Mouse (Mus musculus) lung, embryonic 14.5 days (tissue): ENCODE measurements around the gene Lrch4. TPM values are rescaled to one million over a fixed set of nuclear protein-coding genes. Genes with fewer than 3 reads are reported as not detected.
A peak's percentile ranks its signal among the peaks of the same experiment; 100 is the strongest.

ENCODE experiments used
- ATAC-seq: fragments of 200-750 bp; cut with Nextera tagmentation; 2 replicates; pipeline ENCODE4 v1.8.0; 2017; ENCODE audit warnings: mild to moderate bottlenecking, moderate TSS enrichment, moderate library complexity; ENCODE audit not compliant: insufficient read depth
- DNase-seq: peaks from one replicate; pipeline ENCODE4 v3.0.0-alpha.2; 2015
- H3K27ac ChIP-seq: fragments of 300-500 bp; sonication (generic); 2 replicates; pipeline ENCODE4 v1.5.1; 2014; ENCODE audit warnings: low read depth, mild to moderate bottlenecking, moderate library complexity
- H3K27me3 ChIP-seq: fragments of 300-500 bp; sonication (generic); 2 replicates; pipeline ENCODE4 v1.6.1; 2014; ENCODE audit warnings: low read length, control low read depth; ENCODE audit not compliant: insufficient read depth
- H3K36me3 ChIP-seq: fragments of 300-500 bp; sonication (generic); 2 replicates; pipeline ENCODE4 v1.6.1; 2014; ENCODE audit warnings: control low read depth; ENCODE audit not compliant: insufficient read depth
- H3K4me1 ChIP-seq: fragments of 300-500 bp; sonication (generic); 2 replicates; pipeline ENCODE4 v1.6.1; 2014; ENCODE audit warnings: antibody characterized with exemption, control low read depth; ENCODE audit not compliant: insufficient read depth
- H3K4me2 ChIP-seq: fragments of 300-500 bp; sonication (generic); 2 replicates; pipeline ENCODE4 v1.6.1; 2014; ENCODE audit warnings: mild to moderate bottlenecking
- H3K4me3 ChIP-seq: fragments of 300-500 bp; sonication (generic); 2 replicates; pipeline ENCODE4 v1.5.1; 2014; ENCODE audit warnings: low read depth, low read length
- H3K9ac ChIP-seq: fragments of 300-500 bp; sonication (generic); 2 replicates; pipeline ENCODE4 v1.6.1; 2014
- H3K9me3 ChIP-seq: fragments of 300-500 bp; sonication (generic); 2 replicates; pipeline ENCODE4 v1.6.1; 2016; ENCODE audit warnings: low read depth, low read length, control low read depth
- CTCF ChIP-seq: IDR thresholded peaks from 2 replicates; pipeline ENCODE4 v1.5.1; 2016; ENCODE audit warnings: antibody characterized with exemption, low read depth
- WGBS: fragments of 180-500 bp; shearing (Covaris S2); extraction: QIAGEN DNeasy Blood & Tissue Kit; methylation state at CpG from one replicate; pipeline ENCODE4 v1.1.7; 2014; 5-methylcytosine and 5-hydroxymethylcytosine counted together
- polyA plus RNA-seq: library from polyadenylated mRNA; unstranded; fragments of >200 nt; fragmentation: Nextera tagmentation; extraction: Ambion mirVana; gene quantifications from 2 replicates; pipeline ENCODE4 v1.2.1, GENCODE M21; 2014

Lrch4 gene
- polyA plus RNA-seq, 1 experiment from 2014 or later: 40.5 TPM

- no peaks in the 10 kb centered on the region for H3K9me3 ChIP-seq
- H3K36me3 ChIP-seq: peaks cover 51% of the 10 kb centered on the region
- no peak overlapping the region for H3K4me2 ChIP-seq
- WGBS: 41% methylated on average over 4 of the region's 4 CpGs
- no peak for TF ChIP-seq CTCF
- H3K4me3 ChIP-seq: no peak overlapping the region
- H3K9ac ChIP-seq: no peak overlapping the region
- H3K27ac ChIP-seq: no peak overlapping the region
- ATAC-seq: no peak
- H3K27me3 ChIP-seq: peaks cover 24% of the 10 kb centered on the region
- DNase-seq: no peak
- H3K4me1 ChIP-seq: no peaks in the 10 kb centered on the region
Measured at GRCm38 (mm10) chr5:137642886-137643285, 14.0 kb downstream of the Lrch4 start.

GRCm38 (mm10) chr5:137644484-137644883 lies 15.6 kb downstream of the Lrch4 start:
- Histone ChIP-seq H3K4me1 (no peaks in the 10 kb centered on the region), H3K36me3 (peaks cover 35% of the 10 kb centered on the region), H3K27me3 (peaks cover 24% of the 10 kb centered on the region), H3K27ac (no peak overlapping the region), H3K4me2 (no peak overlapping the region), H3K9ac (no peak overlapping the region), H3K4me3 (no peak overlapping the region), H3K9me3 (no peaks in the 10 kb centered on the region)
- TF ChIP-seq CTCF: no peak
- ATAC-seq (no peak), DNase-seq (no peak)
- WGBS: 45% methylated on average over 19 of the region's 19 CpGs

- H3K4me1 ChIP-seq: peaks cover 5% of the 10 kb centered on the region; the same call in 1 of the 2 replicates
- peak; percentile 52 for DNase-seq
Measured at GRCm38 (mm10) chr5:137645091-137645651, 16.2 kb downstream of the Lrch4 start.

GRCm38 (mm10) chr5:137645652-137646091 lies 16.8 kb downstream of the Lrch4 start, which contains the start of gene Irs3:
Gene Irs3, minus strand, starts transcription at chr5:137645714.
- Histone ChIP-seq H3K36me3 (peaks cover 25% of the 10 kb centered on the region), H3K4me1 (peaks cover 5% of the 10 kb centered on the region; the same call in 1 of the 2 replicates), H3K27ac (no peak within 1 kb of the TSS), H3K9me3 (no peaks in the 10 kb centered on the region), H3K9ac (peak within 1 kb of the TSS; percentile 23; the same call in 1 of the 2 replicates), H3K27me3 (peaks cover 24% of the 10 kb centered on the region), H3K4me3 (peak within 1 kb of the TSS; percentile 26), H3K4me2 (peak within 1 kb of the TSS; percentile 56)
- DNase-seq (no peak), ATAC-seq (no peak)
- 22% methylated on average over 11 of the region's 11 CpGs for WGBS
- no peak for TF ChIP-seq CTCF

More at GRCm38 (mm10) chr5:137645091-137645651, 16.2 kb downstream of the Lrch4 start:
- Histone ChIP-seq H3K9me3 (no peaks in the 10 kb centered on the region), H3K4me2 (peak overlapping the region; percentile 56), H3K36me3 (peaks cover 28% of the 10 kb centered on the region), H3K27me3 (peaks cover 24% of the 10 kb centered on the region), H3K9ac (peak overlapping the region; percentile 23; the same call in 1 of the 2 replicates), H3K4me3 (peak overlapping the region; percentile 26), H3K27ac (no peak overlapping the region)
- WGBS: 4% methylated on average over 44 of the region's 44 CpGs
- TF ChIP-seq CTCF: no peak
- no peak for ATAC-seq

- TF ChIP-seq CTCF: no peak
- Histone ChIP-seq H3K36me3 (peaks cover 15% of the 10 kb centered on the region), H3K27me3 (peaks cover 24% of the 10 kb centered on the region), H3K9me3 (no peaks in the 10 kb centered on the region), H3K4me2 (no peak overlapping the region), H3K4me3 (no peak overlapping the region), H3K4me1 (peaks cover 5% of the 10 kb centered on the region; the same call in 1 of the 2 replicates), H3K9ac (no peak overlapping the region), H3K27ac (no peak overlapping the region)
- no peak for ATAC-seq
- DNase-seq: no peak
- WGBS: 50% methylated on average over 9 of the region's 9 CpGs
Measured at GRCm38 (mm10) chr5:137647827-137648601, 19.1 kb downstream of the Lrch4 start.

GRCm38 (mm10) chr5:137649251-137649650 lies 20.3 kb downstream of the Lrch4 start:
- H3K36me3 ChIP-seq: peaks cover 22% of the 10 kb centered on the region
- no peak overlapping the region for H3K4me3 ChIP-seq
- H3K9ac ChIP-seq: no peak overlapping the region
- H3K9me3 ChIP-seq: no peaks in the 10 kb centered on the region
- 22% methylated on average over 4 of the region's 4 CpGs for WGBS
- ATAC-seq (no peak), DNase-seq (no peak)
- H3K4me2 ChIP-seq: no peak overlapping the region
- no peak for TF ChIP-seq CTCF
- peaks cover 5% of the 10 kb centered on the region; the same call in 1 of the 2 replicates for H3K4me1 ChIP-seq
- no peak overlapping the region for H3K27ac ChIP-seq
- H3K27me3 ChIP-seq: peaks cover 19% of the 10 kb centered on the region
